Mouse (Mus musculus) lung, postnatal 0 days (tissue): ENCODE data around the gene Col6a1.

Source experiments
- CTCF ChIP-seq: IDR thresholded peaks from 2 replicates; pipeline ENCODE4 v1.5.1; 2016; ENCODE audit warnings: antibody characterized with exemption, mild to moderate bottlenecking
- EP300 ChIP-seq: IDR thresholded peaks from 2 replicates; pipeline ENCODE4 v1.6.1; 2016; ENCODE audit warnings: antibody characterized with exemption, mild to moderate bottlenecking, control low read depth

DNA sequence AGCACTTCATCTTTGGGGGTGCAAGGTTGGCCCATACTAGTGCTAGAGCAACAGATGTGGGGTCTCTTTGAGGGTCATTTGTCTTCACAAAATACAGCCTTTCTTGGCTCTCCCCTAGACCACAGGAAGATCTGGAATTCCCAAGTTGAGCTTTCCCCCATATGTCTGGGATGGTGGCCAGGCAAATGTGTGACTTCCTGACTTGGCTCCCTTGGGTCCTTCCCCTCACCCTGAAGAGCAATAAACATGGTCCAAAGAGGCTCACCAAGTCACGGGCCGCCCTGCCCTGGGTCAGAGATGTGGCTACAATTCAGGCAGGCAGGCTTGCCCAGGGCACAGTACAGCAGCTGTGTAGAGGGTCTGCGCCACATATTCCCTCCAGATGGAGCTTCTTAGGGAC, 44.1 kb downstream of the Col6a1 start:
- no peak for TF ChIP-seq CTCF
- TF ChIP-seq EP300, result peak; percentile 67; the same call in 1 of the 2 replicates
